Mouse (Mus musculus): Measurements from ENCODE around the gene Pla2g4f. TPM values are rescaled to one million over a fixed set of nuclear protein-coding genes. Genes with fewer than 3 reads are reported as not detected.

Gene Pla2g4f
- total and polyA plus RNA-seq, 3 experiments = not detected

GRCm38 (mm10) chr2:120301076-120301475 is 12.9 kb downstream of the Pla2g4f start:
- Histone ChIP-seq H3K27ac (ENCODE audit: control insufficient read depth, low read depth, low read length) (no peak overlapping the region), H3K4me1 (ENCODE audit: control insufficient read depth in 1 of 2, insufficient read depth in 2 of 2, low read length in 2 of 2) (no peaks in the 10 kb centered on the region), H3K27me3 (ENCODE audit: control insufficient read depth in 1 of 2, insufficient read depth in 2 of 2, low read length in 2 of 2) (no peaks in the 10 kb centered on the region), H3K9me3 (replicated peaks; ENCODE audit: insufficient read depth, low read length) (no peaks in the 10 kb centered on the region), H3K36me3 (ENCODE audit: control insufficient read depth in 1 of 2, insufficient read depth in 2 of 2, low read length in 2 of 2) (no peaks in the 10 kb centered on the region), H3K4me3 (ENCODE audit: control insufficient read depth in 1 of 2, insufficient read depth in 1 of 2, low read depth in 2 of 2, low read length in 2 of 2) (no peak overlapping the region), H3K79me2 (ENCODE audit: control insufficient read depth, insufficient read depth, low read length, poor library complexity) (no peaks in the 10 kb centered on the region), H3K9ac (ENCODE audit: control insufficient read depth, low read depth, low read length, poor library complexity, severe bottlenecking) (no peak overlapping the region)
- TF ChIP-seq E2F4 (IDR thresholded peaks at IDR 0.05; ENCODE audit: borderline replicate concordance, low read depth, low read length) (no peak), MYC (IDR thresholded peaks at IDR 0.05; ENCODE audit: low read depth, low read length) (no peak), NELFE (IDR thresholded peaks at IDR 0.05; ENCODE audit: low read depth, low read length) (no peak), HCFC1 (IDR thresholded peaks at IDR 0.05; ENCODE audit: low read depth, low read length) (no peak), MAFK (IDR thresholded peaks at IDR 0.05; ENCODE audit: borderline replicate concordance, low read depth, low read length) (no peak), GATA1 (IDR thresholded peaks at IDR 0.05; ENCODE audit: low read depth, low read length) (no peak), ZNF384 (IDR thresholded peaks at IDR 0.05; ENCODE audit: low read depth, low read length) (no peak), RAD21 (IDR thresholded peaks at IDR 0.05; ENCODE audit: low read depth, low read length) (no peak)
- no peak for DNase-seq (ENCODE audit: low read depth, low spot score)

- Histone ChIP-seq H3K27me3 (ENCODE audit: control insufficient read depth in 1 of 2, insufficient read depth in 2 of 2, low read length in 2 of 2) (no peaks in the 10 kb centered on the region), H3K27ac (ENCODE audit: control insufficient read depth, low read depth, low read length) (no peak overlapping the region), H3K4me1 (ENCODE audit: control insufficient read depth in 1 of 2, insufficient read depth in 2 of 2, low read length in 2 of 2) (no peaks in the 10 kb centered on the region), H3K36me3 (ENCODE audit: control insufficient read depth in 1 of 2, insufficient read depth in 2 of 2, low read length in 2 of 2) (no peaks in the 10 kb centered on the region), H3K79me2 (ENCODE audit: control insufficient read depth, insufficient read depth, low read length, poor library complexity) (no peaks in the 10 kb centered on the region), H3K9ac (ENCODE audit: control insufficient read depth, low read depth, low read length, poor library complexity, severe bottlenecking) (no peak overlapping the region), H3K9me3 (replicated peaks; ENCODE audit: insufficient read depth, low read length) (no peaks in the 10 kb centered on the region), H3K4me3 (ENCODE audit: control insufficient read depth in 1 of 2, insufficient read depth in 1 of 2, low read depth in 2 of 2, low read length in 2 of 2) (no peak overlapping the region)
- no peak for TF ChIP-seq TCF12 (IDR thresholded peaks at IDR 0.05; ENCODE audit: low read depth, low read length)
- TF ChIP-seq NELFE (IDR thresholded peaks at IDR 0.05; ENCODE audit: low read depth, low read length) = no peak
- no peak for TF ChIP-seq CHD1 (IDR thresholded peaks at IDR 0.05; ENCODE audit: low read depth, low read length)
- DNase-seq (ENCODE audit: low read depth, low spot score) = no peak
These were observed 14.1 kb downstream of the Pla2g4f start for GRCm38 (mm10) chr2:120299866-120300265.

GRCm38 (mm10) chr2:120296160-120296559 is 17.8 kb downstream of the Pla2g4f start:
- H3K9ac ChIP-seq (ENCODE audit: control insufficient read depth, low read depth, low read length, poor library complexity, severe bottlenecking) = no peak overlapping the region
- no peak overlapping the region for H3K4me3 ChIP-seq (ENCODE audit: control insufficient read depth in 1 of 2, insufficient read depth in 1 of 2, low read depth in 2 of 2, low read length in 2 of 2)
- TF ChIP-seq ZC3H11A (IDR thresholded peaks at IDR 0.05; ENCODE audit: low read depth, low read length) (no peak), ZNF384 (IDR thresholded peaks at IDR 0.05; ENCODE audit: low read depth, low read length) (no peak), BHLHE40 (IDR thresholded peaks at IDR 0.05; ENCODE audit: borderline replicate concordance, low read depth, low read length) (no peak), MAZ (IDR thresholded peaks at IDR 0.05; ENCODE audit: low read depth, low read length) (no peak), TAL1 (IDR thresholded peaks at IDR 0.05; ENCODE audit: low read length) (no peak), MYB (IDR thresholded peaks at IDR 0.05; ENCODE audit: low read depth, low read length) (no peak), MEF2A (IDR thresholded peaks at IDR 0.05; ENCODE audit: extremely low read depth, insufficient replicate concordance, low read depth, low read length, poor library complexity, severe bottlenecking) (no peak), MXI1 (IDR thresholded peaks at IDR 0.05; ENCODE audit: low read depth, low read length) (no peak), USF1 (IDR thresholded peaks at IDR 0.05; ENCODE audit: low read depth, low read length) (no peak), NELFE (IDR thresholded peaks at IDR 0.05; ENCODE audit: low read depth, low read length) (no peak), HCFC1 (IDR thresholded peaks at IDR 0.05; ENCODE audit: low read depth, low read length) (no peak)
- no peak overlapping the region for H3K27ac ChIP-seq (ENCODE audit: control insufficient read depth, low read depth, low read length)
- peaks cover 3 to 7% of the 10 kb centered on the region in 2 experiments; a peak in 3 of 4 replicates for H3K27me3 ChIP-seq (ENCODE audit: control insufficient read depth in 1 of 2, insufficient read depth in 2 of 2, low read length in 2 of 2)
- DNase-seq (ENCODE audit: low read depth, low spot score) = no peak
- H3K36me3 ChIP-seq (ENCODE audit: control insufficient read depth in 1 of 2, insufficient read depth in 2 of 2, low read length in 2 of 2) = no peaks in the 10 kb centered on the region
- no peaks in the 10 kb centered on the region for H3K9me3 ChIP-seq (replicated peaks; ENCODE audit: insufficient read depth, low read length)
- H3K79me2 ChIP-seq (ENCODE audit: control insufficient read depth, insufficient read depth, low read length, poor library complexity) = no peaks in the 10 kb centered on the region
- H3K4me1 ChIP-seq (ENCODE audit: control insufficient read depth in 1 of 2, insufficient read depth in 2 of 2, low read length in 2 of 2) = no peaks in the 10 kb centered on the region
